Mouse (Mus musculus) macrophage (primary cell): Measurements from ENCODE around the gene Brsk1. TPM values are rescaled to one million over a fixed set of nuclear protein-coding genes. Genes with fewer than 3 reads are reported as not detected.
A peak's percentile ranks its signal among the peaks of the same experiment; 100 is the strongest.

ENCODE experiments used
- H3K27ac ChIP-seq: fragments of 350-480 bp; formaldehyde crosslinking; 2 replicates; pipeline ENCODE4 v1.9.0; 2021
- H3K36me3 ChIP-seq: fragments of 350-480 bp; formaldehyde crosslinking; 2 replicates; pipeline ENCODE4 v1.9.0; 2021; ENCODE audit errors: inconsistent target
- H3K4me3 ChIP-seq: fragments of 350-480 bp; formaldehyde crosslinking; 2 replicates; pipeline ENCODE4 v1.9.0; 2021; ENCODE audit errors: inconsistent target
- H3K79me2 ChIP-seq: fragments of 350-480 bp; formaldehyde crosslinking; 2 replicates; pipeline ENCODE4 v1.9.0; 2021; ENCODE audit errors: inconsistent target
- WGBS: methylation state at CpG from one replicate; pipeline ENCODE4 v1.1.7; 2026; ENCODE audit warnings: inconsistent platforms; ENCODE audit not compliant: missing documents; 5-methylcytosine and 5-hydroxymethylcytosine counted together
- polyA plus RNA-seq: library from polyadenylated mRNA; stranded (reverse); fragments of 250-400 nt; gene quantifications from 3 replicates; pipeline ENCODE4 v1.2.4, GENCODE M21; 2018; ENCODE audit warnings: inconsistent platforms
- total RNA-seq, 78 experiments: library from RNA; depleted of rRNA; stranded (reverse); fragments of 250-400 nt; gene quantifications; 1 replicate in 9 of 78; 2 replicates in 24 of 78; 3 replicates in 43 of 78; 4 replicates in 2 of 78; pipeline ENCODE4 v1.2.4; 2018; ENCODE audit warnings: inconsistent platforms in 56 of 78

Gene Brsk1
- 1 to 10 TPM in 1 of 26 experiments, under 1 TPM in 3, not detected in 22; 0.25 to 2.0 (median 0.43) TPM for total RNA-seq (2018; cell fraction: chromatin; rRNA removed)
- total RNA-seq (2018; cell fraction: cytosol; rRNA removed): under 1 TPM in 1 of 26 experiments, not detected in 25; 0.04 TPM
- under 1 TPM in 1 of 26 experiments, not detected in 25; 0.34 TPM for total RNA-seq (2018; cell fraction: nucleus; rRNA removed)
- polyA plus RNA-seq: 0.07 TPM in 1 of 3 replicates, not detected in the others

- Histone ChIP-seq H3K4me3 (no peak within 1 kb of the TSS), H3K36me3 (no peaks in the 10 kb centered on the region), H3K27ac (no peak within 1 kb of the TSS), H3K79me2 (no peaks in the 10 kb centered on the region)
- WGBS: 34% methylated on average over 4 of the region's 18 CpGs
Measured at GRCm38 (mm10) chr7:4690387-4690786, at the start of gene Brsk1. Gene Brsk1 (plus strand): TSS chr7:4690604.

- 85% methylated on average over 11 of the region's 11 CpGs for WGBS
- H3K4me3 ChIP-seq: no peak overlapping the region
- no peak overlapping the region for H3K27ac ChIP-seq
- peaks cover 33% of the 10 kb centered on the region for H3K79me2 ChIP-seq
- H3K36me3 ChIP-seq: peaks cover 78% of the 10 kb centered on the region
Measured at GRCm38 (mm10) chr7:4641155-4641554, 49.2 kb upstream of the Brsk1 start.

DNA sequence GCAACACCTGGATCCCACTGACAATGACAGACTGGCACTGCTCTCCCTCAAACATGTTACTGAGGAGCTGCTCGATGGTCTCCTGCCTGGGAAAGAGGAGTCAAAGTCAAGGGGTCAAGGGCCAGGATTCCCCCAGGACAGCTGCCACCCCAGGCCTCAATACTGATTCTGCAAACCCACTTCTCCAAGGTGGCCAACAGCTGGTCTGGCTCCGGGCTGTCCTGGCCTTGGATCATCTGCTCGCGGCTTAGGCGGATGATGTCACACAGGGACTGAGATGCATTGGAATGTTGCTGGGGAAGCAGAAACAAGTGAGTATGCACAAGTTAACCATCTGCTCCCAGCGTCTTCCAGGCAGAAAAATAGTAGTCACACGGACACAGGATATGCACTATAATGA, 48.4 kb upstream of the Brsk1 start:
- Histone ChIP-seq H3K27ac (no peak overlapping the region), H3K4me3 (no peak overlapping the region), H3K36me3 (peaks cover 86% of the 10 kb centered on the region), H3K79me2 (peaks cover 41% of the 10 kb centered on the region)
- WGBS: 92% methylated on average over 7 of the region's 7 CpGs

- peaks cover 85% of the 10 kb centered on the region for H3K36me3 ChIP-seq
- H3K4me3 ChIP-seq: no peak overlapping the region
- H3K27ac ChIP-seq: no peak overlapping the region
- H3K79me2 ChIP-seq: peaks cover 53% of the 10 kb centered on the region
- WGBS: 44% methylated on average over 6 of the region's 6 CpGs
Measured at GRCm38 (mm10) chr7:4643225-4643624, 47.2 kb upstream of the Brsk1 start.

DNA sequence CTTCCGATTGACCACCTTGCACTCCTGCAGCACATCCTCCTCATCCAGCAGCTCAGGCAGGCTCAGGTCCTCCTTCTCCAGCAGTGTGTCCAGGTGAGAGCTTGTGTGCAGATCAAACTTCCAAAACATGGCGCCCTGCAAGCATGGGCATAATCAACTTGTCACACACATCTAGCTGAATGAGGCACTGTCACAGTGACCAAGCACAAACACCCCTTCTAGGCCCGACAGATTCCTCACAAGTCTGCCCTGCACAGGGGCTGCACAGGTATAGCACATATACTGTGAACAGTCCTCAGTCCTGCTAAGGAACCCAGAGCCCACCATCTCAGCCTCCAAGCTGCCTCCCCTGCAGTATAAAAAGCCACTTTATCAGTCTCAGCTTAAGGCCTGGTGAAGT, 43.6 kb upstream of the Brsk1 start:
- H3K36me3 ChIP-seq: peaks cover 51% of the 10 kb centered on the region
- 100% methylated on average over 2 of the region's 3 CpGs for WGBS

GRCm38 (mm10) chr7:4647291-4647690, 43.1 kb upstream of the Brsk1 start:
- Histone ChIP-seq H3K27ac (peak overlapping the region; percentile 19), H3K4me3 (no peak overlapping the region), H3K36me3 (peaks cover 46% of the 10 kb centered on the region), H3K79me2 (peaks cover 87% of the 10 kb centered on the region)
- 18% methylated on average over 6 of the region's 6 CpGs for WGBS

More for the DNA sequence above, 43.6 kb upstream of the Brsk1 start:
- peaks cover 83% of the 10 kb centered on the region for H3K79me2 ChIP-seq
- H3K27ac ChIP-seq: peak overlapping the region; percentile 19; the same call in 1 of the 2 replicates
- H3K4me3 ChIP-seq: no peak overlapping the region

GRCm38 (mm10) chr7:4647992-4648391, 42.4 kb upstream of the Brsk1 start:
- Histone ChIP-seq H3K79me2 (peaks cover 94% of the 10 kb centered on the region), H3K36me3 (peaks cover 41% of the 10 kb centered on the region), H3K27ac (peak overlapping the region; percentile 3; the same call in 1 of the 2 replicates), H3K4me3 (no peak overlapping the region)
- 73% methylated on average over 2 of the region's 2 CpGs for WGBS

GRCm38 (mm10) chr7:4651581-4651980, 38.8 kb upstream of the Brsk1 start:
- 18% methylated on average over 8 of the region's 8 CpGs for WGBS
- no peak overlapping the region for H3K4me3 ChIP-seq
- peaks cover 84% of the 10 kb centered on the region for H3K79me2 ChIP-seq
- H3K36me3 ChIP-seq: peaks cover 5% of the 10 kb centered on the region; the same call in 1 of the 2 replicates
- H3K27ac ChIP-seq: peak overlapping the region; percentile 97

DNA sequence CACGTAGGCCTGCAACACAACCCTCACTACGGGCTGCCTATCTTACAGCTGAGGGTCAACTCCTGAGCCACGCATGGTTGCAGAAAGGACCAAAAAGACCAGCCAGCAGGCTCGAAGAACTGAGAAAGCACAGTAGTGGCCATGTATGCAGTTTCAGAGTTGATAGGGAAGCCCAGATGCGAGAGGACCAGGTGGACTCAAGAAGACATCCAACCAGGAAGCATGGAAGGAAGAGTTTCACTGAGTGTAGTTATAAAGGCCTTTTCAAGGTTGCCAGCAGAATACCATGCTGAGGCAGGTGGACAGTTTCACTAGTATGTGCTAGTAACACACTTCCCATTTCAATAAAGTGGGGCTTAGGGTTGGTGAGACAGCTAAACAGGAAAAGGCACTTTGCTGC, 37.7 kb upstream of the Brsk1 start:
- 45% methylated on average over 5 of the region's 5 CpGs for WGBS
- H3K79me2 ChIP-seq: peaks cover 84% of the 10 kb centered on the region
- no peaks in the 10 kb centered on the region for H3K36me3 ChIP-seq
- peak overlapping the region; percentile 97 for H3K27ac ChIP-seq
- no peak overlapping the region for H3K4me3 ChIP-seq

DNA sequence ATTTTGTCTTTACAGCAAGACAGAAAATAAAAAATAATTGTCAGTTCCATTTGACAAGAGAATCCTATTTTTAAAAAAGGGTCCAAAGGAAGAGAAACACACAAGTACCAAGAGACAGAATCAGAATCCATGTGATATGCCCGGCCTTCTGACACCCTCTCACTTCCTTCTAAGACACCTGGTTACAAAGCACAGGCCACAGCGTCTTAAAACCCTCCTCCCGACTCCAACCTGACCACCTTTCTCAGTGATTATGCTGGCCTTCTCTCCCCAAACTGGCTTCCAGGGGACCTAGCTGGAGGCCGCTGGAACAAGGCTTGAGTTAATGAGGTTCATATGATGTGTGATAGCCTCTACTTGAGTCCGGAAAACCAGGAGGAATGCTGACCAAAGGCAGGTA, 37.1 kb upstream of the Brsk1 start:
- Histone ChIP-seq H3K79me2 (peaks cover 83% of the 10 kb centered on the region), H3K4me3 (no peak overlapping the region; the same call in 1 of the 2 replicates), H3K27ac (peak overlapping the region; percentile 97), H3K36me3 (no peaks in the 10 kb centered on the region)
- WGBS: 6% methylated on average over 5 of the region's 5 CpGs

- peaks cover 79% of the 10 kb centered on the region for H3K79me2 ChIP-seq
- WGBS: 0% methylated on average over 6 of the region's 7 CpGs
- peak overlapping the region; percentile 97 for H3K27ac ChIP-seq
- peak overlapping the region; percentile 22 for H3K4me3 ChIP-seq
- H3K36me3 ChIP-seq: no peaks in the 10 kb centered on the region
Measured at GRCm38 (mm10) chr7:4653780-4654179, 36.6 kb upstream of the Brsk1 start.

- H3K4me3 ChIP-seq: peak overlapping the region; percentile 22
Measured at GRCm38 (mm10) chr7:4654221-4654620, 36.2 kb upstream of the Brsk1 start.

GRCm38 (mm10) chr7:4655393-4655792, 35.0 kb upstream of the Brsk1 start:
- no peaks in the 10 kb centered on the region for H3K36me3 ChIP-seq
- peak overlapping the region; percentile 97 for H3K27ac ChIP-seq
- H3K4me3 ChIP-seq: no peak overlapping the region
- H3K79me2 ChIP-seq: peaks cover 69% of the 10 kb centered on the region
- WGBS: 37% methylated on average over 4 of the region's 4 CpGs

More at GRCm38 (mm10) chr7:4654221-4654620, 36.2 kb upstream of the Brsk1 start:
- no peaks in the 10 kb centered on the region for H3K36me3 ChIP-seq
- WGBS: 0% methylated on average over 2 of the region's 2 CpGs
- peak overlapping the region; percentile 97 for H3K27ac ChIP-seq
- H3K79me2 ChIP-seq: peaks cover 78% of the 10 kb centered on the region

DNA sequence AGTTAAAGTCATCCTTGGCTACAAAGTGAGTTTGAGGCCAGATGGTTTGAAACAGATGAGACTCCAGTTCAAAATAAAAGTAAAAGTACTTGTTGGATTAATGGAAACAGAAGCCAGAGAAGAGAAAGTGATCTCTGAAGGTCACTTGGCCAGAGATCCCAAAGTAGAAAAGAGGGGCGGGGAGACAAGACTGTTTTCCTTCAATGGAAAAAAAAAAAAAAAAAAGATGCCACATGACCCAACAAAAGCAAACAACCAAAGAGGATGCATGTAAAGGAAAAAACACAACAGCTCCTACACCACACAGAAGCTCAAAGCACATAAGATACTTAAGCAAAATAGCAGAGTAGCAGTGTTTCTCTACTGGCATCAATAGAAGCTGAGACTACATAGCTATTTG, 34.5 kb upstream of the Brsk1 start:
- no peaks in the 10 kb centered on the region for H3K36me3 ChIP-seq
- peak overlapping the region; percentile 97; the same call in 1 of the 2 replicates for H3K27ac ChIP-seq
- no peak overlapping the region for H3K4me3 ChIP-seq
- 17% methylated on average over 1 of the region's 1 CpGs for WGBS
- H3K79me2 ChIP-seq: peaks cover 64% of the 10 kb centered on the region

DNA sequence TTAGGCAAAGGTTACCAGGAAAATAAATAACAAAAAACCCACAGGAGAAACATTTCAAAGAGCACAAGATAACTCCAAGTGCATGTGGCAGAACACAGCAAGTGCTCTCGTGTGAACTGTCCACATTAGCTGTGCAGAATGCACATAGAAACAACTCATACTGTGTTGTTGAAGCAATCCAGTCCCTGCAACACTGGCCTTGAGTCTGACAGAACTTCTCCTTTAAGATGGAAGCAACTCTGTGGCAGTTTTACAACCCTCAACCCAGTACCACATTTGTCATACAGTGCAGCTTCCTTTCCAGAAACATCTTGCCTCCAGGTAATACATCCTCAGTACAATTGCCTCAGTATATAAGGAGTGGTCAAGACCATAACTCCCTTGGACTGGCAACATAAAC, 33.6 kb upstream of the Brsk1 start:
- Histone ChIP-seq H3K27ac (peak overlapping the region; percentile 97), H3K4me3 (peak overlapping the region; percentile 78), H3K36me3 (no peaks in the 10 kb centered on the region), H3K79me2 (peaks cover 55% of the 10 kb centered on the region)
- 9% methylated on average over 1 of the region's 1 CpGs for WGBS
